Mouse (Mus musculus) neural tube, embryonic 11.5 days (tissue): ENCODE results near the gene Clybl. TPM values are rescaled to one million over a fixed set of nuclear protein-coding genes. Genes with fewer than 3 reads are reported as not detected.
A peak's percentile ranks its signal among the peaks of the same experiment; 100 is the strongest.

ENCODE experiments used
- ATAC-seq: fragments of 200-750 bp; cut with Nextera tagmentation; 2 replicates; pipeline ENCODE4 v1.8.0; 2017; ENCODE audit warnings: moderate number of reproducible peaks, mild to moderate bottlenecking, moderate TSS enrichment, moderate library complexity; ENCODE audit not compliant: insufficient read depth, low FRiP score, low TSS enrichment
- DNase-seq: peaks from one replicate; pipeline ENCODE4 v3.0.0-alpha.2; 2015; ENCODE audit warnings: low spot score
- H3K27ac ChIP-seq: fragments of 300-500 bp; sonication (generic); 2 replicates; pipeline ENCODE4 v1.5.1; 2014; ENCODE audit warnings: low read depth, mild to moderate bottlenecking, low read length
- H3K27me3 ChIP-seq: fragments of 300-500 bp; sonication (generic); 2 replicates; pipeline ENCODE4 v1.6.1; 2014; ENCODE audit warnings: mild to moderate bottlenecking, low read length, mixed read lengths; ENCODE audit not compliant: control insufficient read depth, insufficient read depth
- H3K36me3 ChIP-seq: fragments of 300-500 bp; sonication (generic); 2 replicates; pipeline ENCODE4 v1.6.1; 2014; ENCODE audit warnings: mild to moderate bottlenecking, low read length, moderate library complexity, mixed read lengths; ENCODE audit not compliant: control insufficient read depth, insufficient read depth
- H3K4me1 ChIP-seq: fragments of 300-500 bp; sonication (generic); 2 replicates; pipeline ENCODE4 v1.6.1; 2014; ENCODE audit warnings: low read length, mixed read lengths; ENCODE audit not compliant: control insufficient read depth, insufficient read depth
- H3K4me2 ChIP-seq: fragments of 300-500 bp; sonication (generic); 2 replicates; pipeline ENCODE4 v1.6.1; 2014; ENCODE audit warnings: low read depth, mild to moderate bottlenecking, moderate library complexity
- H3K4me3 ChIP-seq: fragments of 300-500 bp; sonication (generic); 2 replicates; pipeline ENCODE4 v1.5.1; 2014; ENCODE audit warnings: low read depth, low read length
- H3K9ac ChIP-seq: fragments of 300-500 bp; sonication (generic); 2 replicates; pipeline ENCODE4 v1.6.1; 2014; ENCODE audit warnings: mild to moderate bottlenecking, low read length
- H3K9me3 ChIP-seq: fragments of 300-500 bp; sonication (generic); 2 replicates; pipeline ENCODE4 v1.6.1; 2016; ENCODE audit warnings: low read length; ENCODE audit not compliant: control insufficient read depth
- WGBS: fragments of 180-500 bp; shearing (Covaris S2); extraction: QIAGEN DNeasy Blood & Tissue Kit; methylation state at CpG from one replicate; pipeline ENCODE4 v1.1.7; 2014; 5-methylcytosine and 5-hydroxymethylcytosine counted together
- polyA plus RNA-seq: library from polyadenylated mRNA; unstranded; fragments of >200 nt; fragmentation: Nextera tagmentation; extraction: Ambion mirVana; gene quantifications from 2 replicates; pipeline ENCODE4 v1.2.1, GENCODE M21; 2014

Clybl gene
- polyA plus RNA-seq, 1 experiment from 2014 or later, result 19.2 TPM

DNA sequence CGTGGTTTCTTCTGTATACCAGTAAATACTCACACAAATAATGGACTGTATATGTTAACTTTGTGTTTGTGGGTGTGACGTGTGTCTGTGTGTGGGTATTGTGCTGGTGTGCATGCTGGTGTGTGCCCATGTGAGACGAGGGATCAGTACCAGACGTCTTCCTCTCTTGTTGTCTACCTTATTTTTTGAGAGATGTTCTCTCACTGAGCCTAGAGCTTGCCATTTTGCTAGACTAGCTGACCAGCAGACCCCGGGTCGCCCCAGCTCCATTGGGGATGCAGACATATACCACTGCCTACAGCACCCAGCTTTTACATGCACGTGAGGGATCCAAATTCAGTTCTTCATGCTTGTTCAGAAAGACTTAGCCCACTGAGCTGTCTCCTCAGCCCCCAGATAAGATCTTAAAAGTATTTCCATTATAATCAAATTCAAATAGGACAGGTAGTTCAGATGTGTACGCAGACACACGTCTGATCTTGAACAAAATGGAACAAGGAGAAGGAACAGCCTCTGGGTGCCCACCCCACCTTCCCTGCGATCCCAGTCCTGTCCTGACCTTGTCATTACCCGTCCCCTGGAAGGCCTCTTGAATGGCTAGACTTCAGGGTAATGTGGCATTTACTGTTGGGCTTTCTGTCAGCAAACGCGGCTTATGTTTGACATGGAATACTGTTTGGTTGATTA is 208.3 kb downstream of the Clybl start:
- H3K36me3 ChIP-seq, result no peaks in the 10 kb centered on the region
- no peaks in the 10 kb centered on the region for H3K27me3 ChIP-seq
- H3K9ac ChIP-seq, result no peak overlapping the region
- WGBS, result 89% methylated on average over 13 of the region's 13 CpGs
- H3K4me2 ChIP-seq, result no peak overlapping the region
- no peaks in the 10 kb centered on the region for H3K9me3 ChIP-seq
- H3K4me1 ChIP-seq, result 0 out of 2 replicates have a peak, but pooled peaks cover 4% of the 10 kb centered on the region
- no peak overlapping the region for H3K27ac ChIP-seq
- DNase-seq (no peak), ATAC-seq (no peak)
- H3K4me3 ChIP-seq, result no peak overlapping the region

DNA sequence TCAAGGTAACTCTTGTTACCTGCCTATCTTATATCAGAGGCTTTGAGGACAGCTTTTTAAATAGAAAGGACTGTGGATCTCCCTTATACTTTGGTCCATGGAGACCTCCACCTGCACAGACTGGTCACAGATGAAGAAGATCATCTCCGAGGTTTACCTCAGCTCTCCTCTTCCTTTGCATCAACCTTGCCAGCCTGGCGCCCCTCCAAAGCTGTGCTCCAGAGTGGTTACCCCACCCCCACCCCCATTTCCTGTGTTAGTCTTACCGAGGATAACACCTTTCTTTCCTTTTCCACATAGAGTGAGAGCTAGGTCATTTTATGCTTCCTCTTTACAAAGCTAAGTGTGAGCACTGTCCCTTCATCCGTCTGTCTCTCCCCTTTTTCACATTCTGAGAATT is 209.4 kb downstream of the Clybl start:
- H3K9ac ChIP-seq, result no peak overlapping the region
- WGBS, result 61% methylated on average over 4 of the region's 4 CpGs
- H3K27me3 ChIP-seq, result no peaks in the 10 kb centered on the region
- DNase-seq (no peak), ATAC-seq (no peak)
- H3K4me3 ChIP-seq, result no peak overlapping the region
- no peak overlapping the region for H3K4me2 ChIP-seq
- H3K9me3 ChIP-seq, result no peaks in the 10 kb centered on the region
- 0 out of 2 replicates have a peak, but pooled peaks cover 4% of the 10 kb centered on the region for H3K4me1 ChIP-seq
- no peak overlapping the region for H3K27ac ChIP-seq
- no peaks in the 10 kb centered on the region for H3K36me3 ChIP-seq

DNA sequence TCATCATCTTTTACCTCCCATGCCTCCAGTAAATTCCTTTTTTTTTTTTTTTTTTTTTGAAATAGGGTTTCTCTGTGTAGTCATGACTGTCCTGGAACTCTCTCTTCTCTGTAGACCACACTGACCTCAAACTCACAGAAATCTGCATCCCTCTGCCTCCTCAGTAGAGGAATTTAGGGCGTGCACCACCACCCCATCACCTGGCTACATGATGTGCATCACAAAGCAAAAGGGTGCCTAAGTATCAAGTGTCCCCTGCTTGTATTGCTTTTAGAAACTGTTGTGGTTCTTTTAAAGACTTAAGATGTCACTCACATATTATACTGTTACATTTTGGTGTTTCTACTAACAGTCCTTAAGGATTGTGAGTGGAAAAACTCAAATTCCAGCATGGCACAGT is 211.6 kb downstream of the Clybl start:
- Histone ChIP-seq H3K9ac (no peak overlapping the region), H3K36me3 (no peaks in the 10 kb centered on the region), H3K4me2 (no peak overlapping the region), H3K9me3 (no peaks in the 10 kb centered on the region), H3K27me3 (no peaks in the 10 kb centered on the region), H3K4me1 (0 out of 2 replicates have a peak, but pooled peaks cover 4% of the 10 kb centered on the region), H3K4me3 (no peak overlapping the region), H3K27ac (no peak overlapping the region)
- ATAC-seq (no peak), DNase-seq (no peak)
- 79% methylated on average over 1 of the region's 1 CpGs for WGBS

DNA sequence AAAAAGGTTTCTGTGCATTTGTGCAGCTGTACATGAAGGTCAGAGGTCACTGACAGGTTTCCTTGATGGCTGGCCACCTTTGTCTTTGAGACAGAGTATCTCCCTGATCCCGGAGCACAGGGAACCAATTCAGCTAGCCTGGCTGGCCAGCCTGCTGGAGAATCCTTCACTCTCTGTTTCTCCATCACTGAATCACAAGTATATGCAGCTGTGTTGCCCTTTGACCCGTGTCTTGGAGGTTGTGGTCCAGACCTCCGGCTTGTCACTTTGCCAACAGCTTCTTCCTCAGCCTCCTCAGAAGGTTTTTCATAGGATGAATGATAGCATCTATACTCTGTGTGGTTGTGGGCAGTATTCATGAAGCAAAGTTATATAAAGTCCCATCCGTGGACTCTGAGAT is 217.2 kb downstream of the Clybl start:
- H3K9ac ChIP-seq, result no peak overlapping the region
- 64% methylated on average over 4 of the region's 4 CpGs for WGBS
- H3K4me1 ChIP-seq, result peaks cover 7% of the 10 kb centered on the region; the same call in 1 of the 2 replicates
- no peak overlapping the region for H3K27ac ChIP-seq
- peaks cover 6% of the 10 kb centered on the region for H3K27me3 ChIP-seq
- ATAC-seq (no peak), DNase-seq (no peak)
- no peaks in the 10 kb centered on the region for H3K36me3 ChIP-seq
- H3K9me3 ChIP-seq, result no peaks in the 10 kb centered on the region
- H3K4me2 ChIP-seq, result no peak overlapping the region
- H3K4me3 ChIP-seq, result no peak overlapping the region

DNA sequence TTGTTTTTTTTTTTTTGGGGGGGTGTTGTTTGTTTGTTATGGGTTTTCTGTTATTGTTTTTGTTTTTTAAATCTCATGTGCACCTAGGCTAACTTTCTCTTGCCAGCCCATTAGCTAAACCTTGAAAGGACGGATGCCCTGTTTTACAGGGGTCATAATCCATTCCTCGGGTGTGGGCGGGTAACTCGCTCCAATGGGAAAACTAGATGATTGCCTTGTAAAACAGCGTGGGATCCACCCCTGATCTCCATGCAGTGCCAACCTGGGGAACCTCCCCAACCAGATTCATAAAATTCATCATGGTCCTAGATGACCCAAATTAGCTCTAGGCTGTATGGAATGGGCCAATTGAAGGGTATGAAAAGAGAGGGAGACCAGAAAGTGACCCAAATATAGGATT is 218.4 kb downstream of the Clybl start:
- Histone ChIP-seq H3K27me3 (peaks cover 11% of the 10 kb centered on the region), H3K4me1 (peaks cover 7% of the 10 kb centered on the region; the same call in 1 of the 2 replicates), H3K4me2 (no peak overlapping the region), H3K27ac (no peak overlapping the region), H3K9ac (no peak overlapping the region), H3K9me3 (no peaks in the 10 kb centered on the region), H3K36me3 (no peaks in the 10 kb centered on the region), H3K4me3 (no peak overlapping the region)
- no peak for ATAC-seq
- 38% methylated on average over 5 of the region's 5 CpGs for WGBS
- DNase-seq, result no peak

DNA sequence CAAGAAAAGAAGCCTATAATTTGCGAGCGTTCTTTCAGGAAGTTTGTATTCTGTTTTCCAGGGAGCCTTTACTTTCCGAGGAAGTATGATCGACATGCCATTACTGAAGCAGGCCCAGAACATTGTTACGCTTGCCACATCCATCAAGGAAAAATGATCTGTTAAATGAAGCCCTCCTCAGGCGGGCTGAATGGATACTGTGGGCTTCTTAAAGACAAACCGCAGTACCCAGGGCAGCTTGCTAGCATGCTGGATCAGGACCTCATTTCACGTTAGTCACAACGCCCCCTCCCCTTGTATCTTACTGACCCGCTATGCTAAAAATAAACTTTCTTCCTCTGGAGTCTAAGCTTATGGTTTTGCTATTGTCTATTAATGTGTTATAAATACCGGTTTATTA is 220.4 kb downstream of the Clybl start:
- H3K4me2 ChIP-seq, result no peak overlapping the region
- H3K27me3 ChIP-seq, result peaks cover 22% of the 10 kb centered on the region
- H3K4me1 ChIP-seq, result peaks cover 18% of the 10 kb centered on the region
- H3K36me3 ChIP-seq, result no peaks in the 10 kb centered on the region
- DNase-seq, result no peak
- no peak overlapping the region for H3K9ac ChIP-seq
- 39% methylated on average over 11 of the region's 11 CpGs for WGBS
- H3K4me3 ChIP-seq, result no peak overlapping the region
- H3K9me3 ChIP-seq, result no peaks in the 10 kb centered on the region
- H3K27ac ChIP-seq, result no peak overlapping the region
- ATAC-seq, result no peak

DNA sequence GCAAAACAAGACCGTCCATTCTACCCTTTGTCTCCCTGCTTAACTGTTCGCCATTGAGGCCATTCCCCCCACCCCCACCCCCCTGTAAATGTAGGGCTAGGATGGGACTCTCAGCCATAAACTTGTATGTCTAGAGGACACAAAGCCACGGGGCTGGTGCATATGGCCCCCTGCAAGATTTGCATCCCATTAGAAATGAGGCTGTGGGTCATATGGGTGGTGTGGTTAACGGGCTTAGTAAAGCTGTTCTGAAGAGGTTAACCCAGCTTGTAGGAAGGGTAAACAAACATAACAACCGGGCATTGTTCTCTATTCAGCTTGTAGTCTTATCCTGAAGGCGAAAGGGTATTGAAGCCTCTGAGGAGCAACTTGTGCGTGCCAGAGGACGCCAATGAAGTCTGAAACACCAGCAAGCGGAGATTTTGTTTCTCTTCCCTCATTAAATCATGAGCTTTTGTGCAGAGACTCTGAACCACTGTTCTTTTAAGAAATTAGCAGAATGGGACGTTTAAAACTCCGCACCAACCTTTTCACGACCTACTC is 221.3 kb downstream of the Clybl start:
- H3K27ac ChIP-seq, result peak overlapping the region; percentile 7; the same call in 1 of the 2 replicates
- 16% methylated on average over 12 of the region's 12 CpGs for WGBS
- H3K27me3 ChIP-seq, result peaks cover 23% of the 10 kb centered on the region
- DNase-seq (peak; percentile 44), ATAC-seq (0 out of 2 replicates have a peak, but pooled peaks have one; percentile 7)
- H3K4me3 ChIP-seq, result no peak overlapping the region
- H3K9me3 ChIP-seq, result no peaks in the 10 kb centered on the region
- 0 out of 2 replicates have a peak overlapping the region, but pooled peaks have one; percentile 3 for H3K4me2 ChIP-seq
- H3K9ac ChIP-seq, result no peak overlapping the region
- H3K4me1 ChIP-seq, result peaks cover 19% of the 10 kb centered on the region
- H3K36me3 ChIP-seq, result no peaks in the 10 kb centered on the region

DNA sequence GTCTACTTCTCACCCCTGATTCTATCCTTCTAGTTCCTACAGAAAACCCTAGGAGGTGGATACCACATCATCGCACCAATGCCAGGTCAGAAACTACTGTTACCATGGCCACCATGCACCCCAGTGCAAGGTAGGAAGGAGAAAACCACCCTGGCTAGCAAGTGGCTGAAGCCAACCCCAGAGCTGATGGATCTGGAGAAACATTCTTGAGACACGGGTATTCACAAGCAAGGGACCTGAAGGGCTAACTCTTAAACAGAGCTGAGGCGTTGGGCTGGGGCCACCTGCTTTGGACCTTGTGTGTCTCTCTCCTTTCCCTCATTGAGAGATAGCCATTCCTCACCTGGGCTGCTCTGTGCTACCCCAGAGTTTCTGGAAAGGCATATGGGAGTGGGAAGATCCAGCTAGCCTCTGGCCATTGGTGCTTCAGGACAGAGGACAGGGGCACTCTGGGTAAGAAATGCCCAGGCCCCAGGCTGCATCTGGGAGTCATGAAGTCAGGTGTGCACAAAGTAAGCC is 222.0 kb downstream of the Clybl start:
- H3K4me3 ChIP-seq, result no peak overlapping the region
- H3K36me3 ChIP-seq, result no peaks in the 10 kb centered on the region
- 0 out of 2 replicates have a peak overlapping the region, but pooled peaks have one; percentile 6 for H3K4me2 ChIP-seq
- DNase-seq (no peak), ATAC-seq (no peak)
- H3K27me3 ChIP-seq, result peaks cover 23% of the 10 kb centered on the region
- peaks cover 19% of the 10 kb centered on the region for H3K4me1 ChIP-seq
- 65% methylated on average over 3 of the region's 3 CpGs for WGBS
- no peaks in the 10 kb centered on the region for H3K9me3 ChIP-seq
- no peak overlapping the region for H3K9ac ChIP-seq
- H3K27ac ChIP-seq, result peak overlapping the region; percentile 7; the same call in 1 of the 2 replicates
